ENCODE assay signal across 8 mouse cellular contexts in the genomic region with DNA sequence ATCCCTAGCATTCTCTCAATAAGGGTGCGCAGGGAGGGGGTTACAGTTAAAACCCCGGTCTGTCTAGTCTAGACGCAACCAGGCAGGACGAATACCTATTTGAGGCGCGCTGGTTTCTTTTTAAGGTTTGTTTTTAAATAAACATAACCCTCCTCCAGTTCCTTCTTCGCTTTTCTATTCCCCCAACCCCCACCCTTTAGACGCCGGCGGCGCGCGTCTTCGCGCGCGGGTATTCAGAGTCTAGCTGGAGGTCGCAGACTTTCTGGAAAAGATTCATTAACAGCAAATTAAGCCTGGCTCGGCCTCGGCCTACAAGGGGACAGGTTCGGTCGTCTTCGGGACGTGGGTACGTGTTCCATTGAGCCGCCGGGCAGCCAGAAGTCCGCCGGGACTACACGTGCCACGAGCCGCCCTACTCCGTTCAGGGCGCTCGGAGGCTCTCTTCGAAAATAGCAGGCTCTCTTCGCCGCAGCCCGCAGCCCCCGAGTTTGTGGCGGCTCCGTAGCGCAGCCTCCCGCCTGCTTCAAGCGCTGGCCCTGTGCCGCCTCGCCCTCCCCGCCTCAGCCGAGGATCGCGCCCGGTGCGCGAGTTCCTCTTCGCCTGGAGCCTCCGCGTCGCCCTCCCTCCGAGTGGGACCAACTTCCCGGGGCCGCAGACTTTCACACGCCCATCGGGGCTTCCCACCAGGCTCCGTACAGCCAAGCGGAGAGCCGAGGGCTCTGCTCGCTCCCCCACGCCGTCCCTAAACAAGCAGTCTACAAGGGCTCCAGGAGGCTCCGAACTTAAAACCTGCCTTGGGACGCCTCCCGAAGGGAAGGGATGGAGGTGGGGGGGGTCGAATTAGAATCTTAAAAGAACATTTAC.
DNase-seq lines count a peak whose midpoint lies in the region; ATAC-seq lines count a peak whose summit lies in the region.

No protein-coding gene starts in this region.

- no peaks in the 10 kb centered on the region for H3K36me3 ChIP-seq in forebrain, embryonic 11.5 days (ENCODE audit: control insufficient read depth, insufficient read depth, low read length)
- no peaks in the 10 kb centered on the region for H3K36me3 ChIP-seq in hindbrain, embryonic 16.5 days (ENCODE audit: control insufficient read depth, insufficient read depth, low read length)
- no peaks in the 10 kb centered on the region for H3K36me3 ChIP-seq in liver, embryonic 15.5 days (replicated peaks)
- no peaks in the 10 kb centered on the region for H3K36me3 ChIP-seq in neural tube, embryonic 14.5 days (ENCODE audit: control insufficient read depth, insufficient read depth, low read length)

- DNase-seq in lung, adult 18-20 months, result peak; percentile 40 to 53
- no peak for DNase-seq in lung, postnatal 25 days (ENCODE audit: low spot score)
- peak; percentile 69 for DNase-seq in forebrain, embryonic 11.5 days (ENCODE audit: low spot score)

- peak overlapping the region; percentile 73 for H3K4me2 ChIP-seq in forebrain, embryonic 11.5 days (ENCODE audit: low read depth, low read length, severe bottlenecking)
- peak overlapping the region; percentile 72 for H3K4me2 ChIP-seq in hindbrain, embryonic 16.5 days (ENCODE audit: low read length)
- H3K4me2 ChIP-seq in liver, embryonic 15.5 days, result peak overlapping the region; percentile 91
- peak overlapping the region; percentile 60 for H3K4me2 ChIP-seq in neural tube, embryonic 14.5 days (ENCODE audit: low read depth, low read length)

- peaks cover 58% of the 10 kb centered on the region for H3K27me3 ChIP-seq in forebrain, embryonic 11.5 days (ENCODE audit: control insufficient read depth, insufficient read depth, low read length)
- peaks cover 31% of the 10 kb centered on the region; the same call in 1 of the 2 replicates for H3K27me3 ChIP-seq in hindbrain, embryonic 16.5 days (replicated peaks; ENCODE audit: control insufficient read depth, insufficient read depth, low read length)
- peaks cover 89% of the 10 kb centered on the region for H3K27me3 ChIP-seq in liver, embryonic 15.5 days
- H3K27me3 ChIP-seq in neural tube, embryonic 14.5 days (ENCODE audit: control insufficient read depth, insufficient read depth, low read length), result peaks cover 11% of the 10 kb centered on the region; the same call in 1 of the 2 replicates

- ATAC-seq in activated CD4-positive, CD25-positive, alpha-beta regulatory T cell, adult 4 months, result peak; percentile 10
- ATAC-seq in forebrain, embryonic 11.5 days (replicated peaks; ENCODE audit: low FRiP score), result no peak
- ATAC-seq in hindbrain, embryonic 16.5 days, result no peak
- ATAC-seq in liver, embryonic 15.5 days (ENCODE audit: insufficient read depth), result peak; percentile 13
- ATAC-seq in neural tube, embryonic 14.5 days (ENCODE audit: low read depth), result 0 out of 2 replicates have a peak, but pooled peaks have one; percentile 11
- no peak for ATAC-seq in megakaryocyte-erythroid progenitor cell, adult 5-6 weeks (replicated peaks; ENCODE audit: low FRiP score, low TSS enrichment, poor library complexity, severe bottlenecking)

- H3K9ac ChIP-seq in forebrain, embryonic 11.5 days (ENCODE audit: low read length), result peak overlapping the region; percentile 68
- H3K9ac ChIP-seq in hindbrain, embryonic 16.5 days (ENCODE audit: low read depth, low read length), result peak overlapping the region; percentile 73
- peak overlapping the region; percentile 63 for H3K9ac ChIP-seq in liver, embryonic 15.5 days
- H3K9ac ChIP-seq in neural tube, embryonic 14.5 days (replicated peaks; ENCODE audit: low read depth, low read length), result peak overlapping the region; percentile 61

- H3K9me3 ChIP-seq in forebrain, embryonic 11.5 days (ENCODE audit: control insufficient read depth, low read length), result no peaks in the 10 kb centered on the region
- H3K9me3 ChIP-seq in hindbrain, embryonic 16.5 days (ENCODE audit: control insufficient read depth, low read length), result no peaks in the 10 kb centered on the region
- no peaks in the 10 kb centered on the region for H3K9me3 ChIP-seq in liver, embryonic 15.5 days (replicated peaks)
- no peaks in the 10 kb centered on the region for H3K9me3 ChIP-seq in neural tube, embryonic 14.5 days (ENCODE audit: control insufficient read depth, low read length)

- WGBS in forebrain, embryonic 11.5 days, result 1% methylated on average over 73 of the region's 73 CpGs
- whole genome bisulfite sequencing in hindbrain, embryonic 16.5 days, result 1% methylated on average over 59 of the region's 73 CpGs
- 2% methylated on average over 73 of the region's 73 CpGs for WGBS in liver, embryonic 15.5 days (ENCODE audit: insufficient replicate concordance)
- 3% methylated on average over 70 of the region's 73 CpGs for WGBS in neural tube, embryonic 14.5 days

- peak overlapping the region; percentile 51 for H3K4me3 ChIP-seq in forebrain, embryonic 11.5 days (ENCODE audit: low read depth, low read length)
- peak overlapping the region; percentile 60 for H3K4me3 ChIP-seq in hindbrain, embryonic 16.5 days (ENCODE audit: low read length)
- H3K4me3 ChIP-seq in liver, embryonic 15.5 days (replicated peaks), result peak overlapping the region; percentile 70
- H3K4me3 ChIP-seq in neural tube, embryonic 14.5 days (ENCODE audit: low read depth, low read length), result peak overlapping the region; percentile 57

- H3K27ac ChIP-seq in forebrain, embryonic 11.5 days (ENCODE audit: low read depth, low read length), result peak overlapping the region; percentile 57
- peak overlapping the region; percentile 83 for H3K27ac ChIP-seq in hindbrain, embryonic 16.5 days (ENCODE audit: low read depth, low read length)
- no peak overlapping the region for H3K27ac ChIP-seq in liver, embryonic 15.5 days (replicated peaks)
- H3K27ac ChIP-seq in neural tube, embryonic 14.5 days (ENCODE audit: low read depth, low read length), result peak overlapping the region; percentile 88

- peaks cover 8% of the 10 kb centered on the region; the same call in 1 of the 2 replicates for H3K4me1 ChIP-seq in forebrain, embryonic 11.5 days (replicated peaks; ENCODE audit: control insufficient read depth, insufficient read depth, low read length)
- peaks cover 4% of the 10 kb centered on the region for H3K4me1 ChIP-seq in hindbrain, embryonic 16.5 days (ENCODE audit: control insufficient read depth, insufficient read depth, low read depth, low read length)
- peaks cover 34% of the 10 kb centered on the region for H3K4me1 ChIP-seq in liver, embryonic 15.5 days (replicated peaks)
- peaks cover 9% of the 10 kb centered on the region; the same call in 1 of the 2 replicates for H3K4me1 ChIP-seq in neural tube, embryonic 14.5 days (ENCODE audit: control insufficient read depth, insufficient read depth, low read length)

Comparison
In these comparisons a context has a peak if more than half of its experiments do, and no peak if none do; other contexts are left out.
1. ATAC-seq: peak in activated CD4-positive, CD25-positive, alpha-beta regulatory T cell, adult 4 months (single experiment), liver, embryonic 15.5 days (single experiment) and neural tube, embryonic 14.5 days (single experiment); none in forebrain, embryonic 11.5 days (single experiment), hindbrain, embryonic 16.5 days (single experiment) and megakaryocyte-erythroid progenitor cell, adult 5-6 weeks (single experiment).
2. Peak in every context shown above with its lines, with median percentiles within 50 percentile points of each other: H3K4me2 ChIP-seq, H3K4me3 ChIP-seq and H3K9ac ChIP-seq.